Mouse (Mus musculus): ENCODE measurements around the gene Ap5z1. TPM values are rescaled to one million over a fixed set of nuclear protein-coding genes. Genes with fewer than 3 reads are reported as not detected.

Gene Ap5z1
- total RNA-seq, 2 experiments from 2014 or later = 7.3 to 8.1 TPM

DNA sequence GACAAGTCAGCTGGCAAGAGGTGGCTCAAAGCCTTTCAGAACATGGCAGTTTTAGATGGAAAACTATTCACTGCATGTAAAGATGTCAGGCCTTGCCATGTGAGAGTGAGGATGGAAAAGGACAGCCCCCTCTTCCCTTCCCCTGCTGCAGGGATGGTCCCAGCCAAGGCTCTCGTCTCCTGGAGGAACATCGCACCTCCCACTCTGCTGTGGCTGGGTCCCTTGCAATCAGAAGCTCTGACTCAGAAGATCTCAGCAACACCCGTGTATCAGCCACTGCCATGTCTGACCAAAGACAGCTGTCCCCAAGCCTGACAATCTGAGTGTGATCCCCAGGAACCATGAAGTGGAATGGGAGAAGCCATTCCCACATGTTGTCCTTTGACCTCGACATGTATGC is 48.4 kb downstream of the Ap5z1 start:
- DNase-seq (ENCODE audit: low spot score in 2 of 2) = no peak

DNA sequence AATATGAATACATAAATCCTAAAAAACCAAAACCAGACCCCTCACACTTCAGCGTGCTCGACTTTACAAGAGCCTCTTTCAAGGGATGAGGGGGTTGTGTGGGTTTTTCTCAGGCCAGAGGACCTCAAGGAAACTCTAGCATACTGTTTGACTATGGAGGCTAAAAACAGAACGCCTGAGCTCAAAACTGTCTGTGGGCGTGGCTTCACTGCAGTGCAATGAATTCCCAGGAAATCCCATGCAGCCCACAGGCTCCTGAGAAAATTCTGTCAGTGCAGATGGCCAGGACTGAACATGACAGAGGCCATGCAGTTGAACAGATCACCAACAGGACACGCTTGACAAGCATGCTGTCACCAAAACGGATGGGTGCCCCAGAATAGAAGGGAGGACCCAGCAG is 55.2 kb downstream of the Ap5z1 start:
- DNase-seq (ENCODE audit: low spot score in 2 of 2) = no peak

DNA sequence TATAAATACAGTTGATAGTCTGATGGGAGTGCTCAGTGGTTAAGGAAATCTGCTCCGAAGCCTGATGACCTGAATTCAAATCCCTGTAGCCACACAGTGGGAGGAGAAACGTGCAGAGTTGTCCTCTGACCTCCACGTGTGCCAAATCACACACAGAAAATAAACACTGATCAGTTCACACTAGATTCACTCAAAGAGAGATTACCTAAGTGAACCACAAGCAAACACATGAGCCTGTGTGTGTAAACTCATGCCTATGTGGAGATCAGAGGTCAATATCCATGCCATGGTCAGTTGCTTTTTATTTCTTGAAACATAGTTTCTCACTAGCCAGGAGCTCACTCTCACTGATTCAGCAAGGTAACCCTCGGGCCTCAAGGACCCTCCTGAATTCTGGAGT is 56.6 kb downstream of the Ap5z1 start:
- DNase-seq (ENCODE audit: low spot score in 2 of 2) = no peak

- DNase-seq (ENCODE audit: low spot score in 2 of 2) = no peak
Observed at GRCm38 (mm10) chr5:142521195-142521866, 57.6 kb downstream of the Ap5z1 start.

GRCm38 (mm10) chr5:142524711-142525464 is 61.1 kb downstream of the Ap5z1 start:
- no peak for DNase-seq (ENCODE audit: low spot score in 2 of 2)

Other genes starting within 250 kb of the Ap5z1 start
- gene Foxk1, start 62.4 kb upstream of the Ap5z1 start, total RNA-seq (2021) = 10 to 100 TPM; 26.6 to 27.9 TPM
- gene Papolb, start 66.1 kb downstream of the Ap5z1 start, total RNA-seq (2021) = under 1 TPM; 0.23 to 0.66 TPM
- gene Radil, start 87.2 kb downstream of the Ap5z1 start, total RNA-seq (2021) = 1 to 10 TPM; 7.2 to 7.9 TPM
- under 1 TPM; 0.27 to 0.39 TPM for gene Mmd2, start 144.9 kb downstream of the Ap5z1 start, total RNA-seq (2021)
- gene Wipi2, start 163.8 kb downstream of the Ap5z1 start, total RNA-seq (2021) = 10 to 100 TPM; 36.9 to 39.6 TPM
- gene Slc29a4, start 228.6 kb downstream of the Ap5z1 start, total RNA-seq (2021) = under 1 TPM; 0.81 to 0.88 TPM